Mouse (Mus musculus) layer of hippocampus, adult 8-10 months (tissue): Measurements from ENCODE around the gene Ucn3. TPM values are rescaled to one million over a fixed set of nuclear protein-coding genes. Genes with fewer than 3 reads are reported as not detected.

ENCODE experiments used
- DNase-seq, 2 experiments: peaks; one replicate each; pipeline ENCODE4 v3.0.0; 2022; ENCODE audit warnings: low spot score in 2 of 2
- microRNA-seq, 2 experiments: library from miRNA; unstranded; fragments of <30 nt; microRNA quantifications; one replicate each; pipeline ENCODE4 v1.2.0; 2022
- total RNA-seq, 4 experiments: library from RNA; stranded (reverse); gene quantifications; 2 replicates each; pipeline ENCODE4 v1.2.4; 2022

The Ucn3 gene
- total RNA-seq, 4 experiments from 2014 or later, result not detected

GRCm38 (mm10) chr13:3892601-3893000, 52.5 kb downstream of the Ucn3 start:
- no peak for DNase-seq

DNA sequence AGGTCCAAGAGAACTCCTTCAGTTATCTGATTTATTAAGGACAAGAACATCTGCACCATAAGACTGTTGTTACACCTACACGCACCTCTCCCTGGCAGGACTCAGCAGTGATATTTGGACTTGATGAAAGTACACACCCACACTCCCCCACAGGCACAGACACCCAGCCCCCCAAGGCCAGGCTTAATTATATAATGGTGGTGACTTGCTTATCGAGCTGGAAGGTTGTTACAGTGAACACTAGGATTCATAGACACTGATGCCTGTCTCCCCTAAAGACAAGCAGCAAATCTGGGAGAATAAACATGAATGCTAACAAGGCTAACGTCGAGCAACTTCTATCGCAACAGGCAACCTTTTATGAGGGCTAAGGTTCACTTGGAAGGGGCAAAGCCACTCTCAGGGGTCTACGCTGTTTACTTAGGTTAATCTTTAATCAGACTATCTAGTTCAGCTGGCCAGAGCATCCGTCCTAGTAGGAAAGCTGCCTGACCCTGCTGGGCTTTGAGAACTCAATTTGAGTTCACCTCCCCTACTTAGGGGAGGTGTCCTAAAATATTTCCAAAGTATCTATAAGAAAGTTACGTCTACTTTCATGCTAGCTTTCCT, 53.6 kb downstream of the Ucn3 start:
- no peak for DNase-seq

Small RNA genes within 50 kb of the gene (microRNA-seq; reads per million reads assigned to microRNA genes)
- 0 reads per million in 2 experiments for gene Gm22460

Other genes starting within 250 kb of the Ucn3 start
- not detected for gene Calml3, start 141.0 kb downstream of the Ucn3 start, total RNA-seq
- gene Calm4, start 107.6 kb downstream of the Ucn3 start, total RNA-seq, result not detected
- not detected for gene Calm5, start 91.2 kb downstream of the Ucn3 start, total RNA-seq
- 10 to 100 TPM; 35.6 to 49.4 (median 41.1) TPM for gene Net1, start 27.1 kb downstream of the Ucn3 start, total RNA-seq
- not detected for gene Tubal3, start 27.1 kb downstream of the Ucn3 start, total RNA-seq
- 1 to 10 TPM; 1.2 to 1.7 (median 1.4) TPM for gene Akr1c14, start 103.7 kb upstream of the Ucn3 start, total RNA-seq
- 1 to 10 TPM; 2.1 to 2.8 (median 2.6) TPM for gene Akr1c18, start 205.3 kb upstream of the Ucn3 start, total RNA-seq
- gene Akr1c13, start 245.8 kb upstream of the Ucn3 start, total RNA-seq, result 1 to 10 TPM in 2 of 4 experiments, not detected in 2; 1.7 to 2.9 TPM